Mouse (Mus musculus) layer of hippocampus, adult 11-12 months (tissue): ENCODE measurements around the gene Mylk.

Source experiments
- DNase-seq: peaks from one replicate; pipeline ENCODE4 v3.0.0; 2022; ENCODE audit warnings: low spot score

The Mylk gene

GRCm38 (mm10) chr16:34902761-34903160, 157.8 kb downstream of the Mylk start:
- DNase-seq = no peak

- DNase-seq = no peak
Observed at GRCm38 (mm10) chr16:34904876-34905275, 159.9 kb downstream of the Mylk start.

- DNase-seq = no peak
Observed at GRCm38 (mm10) chr16:34909437-34909836, 164.4 kb downstream of the Mylk start.

- no peak for DNase-seq
Observed at GRCm38 (mm10) chr16:34917373-34917900, 172.4 kb downstream of the Mylk start.

GRCm38 (mm10) chr16:34920182-34920581, 175.2 kb downstream of the Mylk start:
- DNase-seq = no peak

- DNase-seq = no peak
Observed at GRCm38 (mm10) chr16:34920868-34921267, 175.9 kb downstream of the Mylk start.

- DNase-seq = no peak
Observed at GRCm38 (mm10) chr16:34921319-34921718, 176.3 kb downstream of the Mylk start.

GRCm38 (mm10) chr16:34923630-34924029, 178.6 kb downstream of the Mylk start:
- DNase-seq = no peak

GRCm38 (mm10) chr16:34924324-34924723, 179.3 kb downstream of the Mylk start:
- DNase-seq = no peak

- DNase-seq = no peak
Observed at GRCm38 (mm10) chr16:34924937-34925618, 180.1 kb downstream of the Mylk start.

GRCm38 (mm10) chr16:34926531-34927435, 181.8 kb downstream of the Mylk start:
- DNase-seq = no peak

GRCm38 (mm10) chr16:34929686-34930085, 184.7 kb downstream of the Mylk start:
- DNase-seq = no peak

GRCm38 (mm10) chr16:34930110-34930509, 185.1 kb downstream of the Mylk start:
- no peak for DNase-seq

GRCm38 (mm10) chr16:34931306-34931705, 186.3 kb downstream of the Mylk start:
- no peak for DNase-seq

- no peak for DNase-seq
Observed at GRCm38 (mm10) chr16:34933173-34933572, 188.2 kb downstream of the Mylk start.

- DNase-seq = no peak
Observed at GRCm38 (mm10) chr16:34934486-34934885, 189.5 kb downstream of the Mylk start.

- no peak for DNase-seq
Observed at GRCm38 (mm10) chr16:34935514-34936338, 190.7 kb downstream of the Mylk start.

GRCm38 (mm10) chr16:34936339-34936810, 191.4 kb downstream of the Mylk start:
- no peak for DNase-seq

- no peak for DNase-seq
Observed at GRCm38 (mm10) chr16:34937611-34938010, 192.6 kb downstream of the Mylk start.

GRCm38 (mm10) chr16:34938248-34938647, 193.2 kb downstream of the Mylk start:
- no peak for DNase-seq

GRCm38 (mm10) chr16:34939951-34940350, 194.9 kb downstream of the Mylk start:
- no peak for DNase-seq

GRCm38 (mm10) chr16:34940363-34940762, 195.4 kb downstream of the Mylk start:
- DNase-seq = no peak
